Mouse (Mus musculus): Measurements from ENCODE around the gene Washc4. TPM values are rescaled to one million over a fixed set of nuclear protein-coding genes. Genes with fewer than 3 reads are reported as not detected.

Washc4 gene
- polyA plus RNA-seq, 1 experiment: 6.5 TPM

DNA sequence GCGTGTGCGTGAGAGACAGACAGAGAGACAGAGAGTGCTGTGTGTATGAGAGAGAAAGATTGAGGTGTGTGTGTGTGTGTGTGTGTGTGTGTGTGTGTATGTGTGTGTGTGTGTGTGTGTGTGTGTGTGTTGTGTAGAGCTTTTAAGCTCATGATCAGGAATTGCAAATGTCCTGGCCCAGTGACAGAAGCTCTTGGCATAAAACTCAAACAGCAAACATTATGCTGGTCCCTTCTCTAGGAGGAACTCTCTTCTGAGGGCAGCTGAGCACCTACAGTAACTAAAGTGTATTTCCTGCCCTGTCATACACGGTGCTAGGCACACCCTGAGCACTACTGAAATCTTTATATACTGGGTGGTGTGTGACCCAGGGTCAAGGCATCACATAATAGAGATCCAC lies 98.1 kb downstream of the Washc4 start:
- Histone ChIP-seq H3K4me1 (ENCODE audit: control insufficient read depth, insufficient read depth, insufficient read length, low read length) (peaks cover 9% of the 10 kb centered on the region), H3K4me3 (ENCODE audit: insufficient read depth, low read depth, low read length) (no peak overlapping the region), H3K27ac (replicated peaks; ENCODE audit: low read depth, low read length) (no peak overlapping the region)

- Histone ChIP-seq H3K4me3 (ENCODE audit: insufficient read depth, low read depth, low read length) (no peak overlapping the region), H3K27ac (replicated peaks; ENCODE audit: low read depth, low read length) (no peak overlapping the region), H3K4me1 (ENCODE audit: control insufficient read depth, insufficient read depth, insufficient read length, low read length) (peaks cover 12% of the 10 kb centered on the region)
These were observed 100.6 kb downstream of the Washc4 start for GRCm38 (mm10) chr10:83644167-83644566.

GRCm38 (mm10) chr10:83644865-83645715 lies 101.5 kb downstream of the Washc4 start:
- no peak overlapping the region for H3K4me3 ChIP-seq (ENCODE audit: insufficient read depth, low read depth, low read length)
- H3K27ac ChIP-seq (replicated peaks; ENCODE audit: low read depth, low read length): peak overlapping the region; percentile 20; the same call in 1 of the 2 replicates

GRCm38 (mm10) chr10:83645716-83645990 lies 102.1 kb downstream of the Washc4 start:
- Histone ChIP-seq H3K4me1 (ENCODE audit: control insufficient read depth, insufficient read depth, insufficient read length, low read length) (peaks cover 13% of the 10 kb centered on the region), H3K4me3 (ENCODE audit: insufficient read depth, low read depth, low read length) (no peak overlapping the region), H3K27ac (replicated peaks; ENCODE audit: low read depth, low read length) (no peak overlapping the region)

More at GRCm38 (mm10) chr10:83644865-83645715, 101.5 kb downstream of the Washc4 start:
- H3K4me1 ChIP-seq (ENCODE audit: control insufficient read depth, insufficient read depth, insufficient read length, low read length): peaks cover 13% of the 10 kb centered on the region

Other genes starting within 250 kb of the Washc4 start
- gene Slc41a2, start 205.9 kb upstream of the Washc4 start, polyA plus RNA-seq (2012; ENCODE audit: insufficient read depth, insufficient read length, missing spikeins): 1.3 and 1.8 TPM in 2 replicates
- gene D10Wsu102e, start 183.5 kb upstream of the Washc4 start, polyA plus RNA-seq (2012; ENCODE audit: insufficient read depth, insufficient read length, missing spikeins): 0.20 and 0.25 TPM in 2 replicates
- 0.25 TPM in 1 of 2 replicates, not detected in the other for gene Aldh1l2, start 9.6 kb upstream of the Washc4 start, polyA plus RNA-seq (2012; ENCODE audit: insufficient read depth, insufficient read length, missing spikeins)
- gene Appl2, start 105.0 kb downstream of the Washc4 start, polyA plus RNA-seq (2012; ENCODE audit: insufficient read depth, insufficient read length, missing spikeins): 15.2 and 19.1 TPM in 2 replicates
- gene 1500009L16Rik, start 179.1 kb downstream of the Washc4 start, polyA plus RNA-seq (2012; ENCODE audit: insufficient read depth, insufficient read length, missing spikeins): 1.8 TPM in 1 of 2 replicates, not detected in the other

Data from brown adipose tissue, adult 24 weeks (tissue).